Mouse (Mus musculus): ENCODE results near the gene Gimap7. TPM values are rescaled to one million over a fixed set of nuclear protein-coding genes. Genes with fewer than 3 reads are reported as not detected.

The Gimap7 gene
- polyA plus RNA-seq (2021; fragmentation: Nextera tagmentation), result 0.11 TPM in 1 of 2 replicates, not detected in the other
- long read RNA-seq, experiment 1, result 0 reads
- long read RNA-seq, experiment 2, partial matches to known transcripts, result 0 of 1 reads
- long read RNA-seq, experiment 2, other reads (novel, unspliced or antisense), result 0 of 1 reads

DNA sequence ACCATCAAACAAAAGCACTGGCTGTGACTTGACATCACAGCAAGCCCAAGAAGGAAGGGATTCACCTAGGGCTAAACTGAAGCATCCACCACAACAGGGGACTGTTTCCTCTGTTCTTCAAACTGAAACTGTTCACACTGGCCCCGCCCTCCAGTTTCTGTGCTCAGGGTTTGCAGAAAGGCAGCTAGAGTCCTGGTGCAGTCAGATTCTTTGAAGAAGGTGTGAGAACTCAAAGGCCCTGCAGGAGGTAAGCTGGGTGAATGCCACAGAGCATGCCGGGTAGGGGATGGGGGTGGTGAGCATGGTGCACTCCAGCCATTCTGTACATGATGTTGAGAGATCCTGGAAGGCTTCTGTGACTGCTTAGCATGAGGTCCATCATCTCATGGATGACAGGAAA, at the start of gene Gimap7, which contains the start of gene Gm28053:
Gene Gimap7 (plus strand): TSS at position 167 of the 400 bp plus-strand sequence.
Gene Gm28053 (plus strand): TSS at position 153 of the 400 bp plus-strand sequence.

DNA sequence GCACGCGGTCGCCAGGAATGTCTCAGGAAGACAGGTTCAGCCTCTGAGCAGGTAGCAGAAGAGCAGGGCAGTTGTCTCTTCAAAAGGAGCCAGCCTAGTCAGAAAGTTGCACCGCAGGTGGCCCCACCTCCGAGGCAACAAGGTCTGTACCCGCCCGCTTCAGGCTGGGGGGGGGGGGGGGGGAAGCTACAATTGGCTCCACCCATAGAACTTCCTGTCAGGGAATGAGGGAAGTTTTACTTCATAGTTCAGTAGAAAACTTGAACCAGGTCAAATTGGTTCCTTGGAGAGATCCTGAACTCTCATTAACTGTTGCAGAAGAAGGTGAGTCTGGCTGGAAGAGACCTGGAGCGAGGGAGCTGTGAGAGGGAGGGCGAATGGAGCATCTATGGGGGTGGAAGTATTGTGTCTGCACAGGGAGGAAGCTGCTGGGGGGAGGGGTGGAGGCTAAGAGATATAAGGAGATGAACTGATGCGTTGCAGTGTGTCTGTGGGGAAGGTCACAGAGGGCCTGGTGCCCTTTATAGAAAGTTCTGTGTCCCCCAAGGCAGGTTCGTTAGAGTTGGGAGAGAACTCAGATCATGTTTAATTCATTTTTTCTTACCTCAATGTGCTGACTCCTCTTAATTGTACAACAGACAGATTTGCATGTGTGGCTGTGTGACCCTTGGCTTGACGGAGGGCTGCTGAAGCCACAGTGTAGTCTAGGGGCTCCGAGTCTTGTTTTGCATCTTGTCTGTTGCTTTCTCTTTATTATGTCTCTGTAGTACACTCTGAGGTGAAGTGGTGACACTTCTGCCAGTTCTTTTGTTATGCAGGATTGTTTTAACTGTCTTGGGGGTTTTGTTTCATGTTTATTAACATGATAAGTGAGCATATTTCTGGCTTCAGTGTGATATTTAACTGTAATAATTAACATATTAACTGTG, 42.2 kb upstream of the Gimap7 start, which contains the start of gene Gimap9:
Gene Gimap9 (plus strand): TSS at position 199 of the 929 bp plus-strand sequence.

DNA sequence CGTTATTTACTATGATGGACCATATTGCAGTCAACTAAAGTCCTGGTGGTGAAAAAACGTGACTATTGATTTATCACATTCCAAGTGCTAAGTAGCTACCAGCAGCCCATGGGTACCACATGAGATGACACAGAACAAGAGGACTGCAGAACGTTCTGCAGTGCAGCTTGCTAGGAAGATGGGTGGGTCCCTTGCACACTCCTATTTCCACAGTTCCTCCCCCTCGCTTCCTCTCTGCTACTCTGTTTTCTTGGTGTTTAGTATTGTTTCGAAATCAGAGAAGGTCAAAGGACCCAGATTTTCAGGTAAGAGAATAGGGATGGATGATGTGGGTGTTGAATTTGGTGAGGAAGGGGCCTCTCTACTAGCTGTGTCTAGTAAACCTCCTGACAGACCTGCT, 34.1 kb upstream of the Gimap7 start, which contains the start of gene Gimap4:
Gene Gimap4 (plus strand): TSS at position 231 of the 400 bp plus-strand sequence.

DNA sequence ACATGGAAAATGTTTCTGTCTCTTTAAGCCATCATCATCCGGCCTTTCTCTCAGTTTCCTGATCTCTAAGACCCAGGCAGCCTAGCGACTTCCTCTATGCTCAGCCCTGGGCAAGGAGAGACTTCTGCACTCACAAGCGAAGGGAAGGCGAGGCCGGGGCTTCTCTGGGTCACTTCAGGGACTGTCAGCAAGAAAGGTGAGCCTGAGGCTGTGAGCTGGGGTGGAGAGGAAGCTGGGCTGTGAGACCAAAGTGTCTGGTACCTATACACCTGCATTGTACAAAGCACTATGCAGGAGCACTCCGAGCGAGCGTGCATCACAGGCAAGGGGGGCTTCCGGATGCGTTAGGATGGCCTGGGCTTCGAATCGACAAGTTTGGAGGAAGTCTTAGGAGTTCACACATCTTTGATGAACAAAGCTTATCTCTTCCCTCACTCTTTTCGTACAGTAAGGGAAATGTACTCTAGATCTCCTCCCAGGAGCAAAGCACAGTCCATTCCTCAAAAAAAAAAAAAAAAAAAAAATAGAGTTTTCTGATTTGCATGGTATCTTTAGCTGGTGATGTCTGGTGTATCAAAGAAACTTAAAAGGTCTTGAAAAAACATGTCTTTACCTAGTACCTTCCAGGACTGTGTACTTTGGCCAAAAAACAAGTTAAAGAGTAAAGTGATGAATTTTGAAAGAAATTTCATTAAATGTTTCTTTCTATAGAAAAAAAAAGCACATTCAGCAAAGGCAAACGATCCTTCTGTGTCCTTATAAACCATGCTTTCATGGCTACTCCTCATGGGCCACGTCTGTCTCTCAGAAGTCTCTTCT, 20.7 kb downstream of the Gimap7 start, which contains the start of gene Gimap1:
Gene Gimap1 (plus strand): TSS at position 94 of the 819 bp plus-strand sequence.

DNA sequence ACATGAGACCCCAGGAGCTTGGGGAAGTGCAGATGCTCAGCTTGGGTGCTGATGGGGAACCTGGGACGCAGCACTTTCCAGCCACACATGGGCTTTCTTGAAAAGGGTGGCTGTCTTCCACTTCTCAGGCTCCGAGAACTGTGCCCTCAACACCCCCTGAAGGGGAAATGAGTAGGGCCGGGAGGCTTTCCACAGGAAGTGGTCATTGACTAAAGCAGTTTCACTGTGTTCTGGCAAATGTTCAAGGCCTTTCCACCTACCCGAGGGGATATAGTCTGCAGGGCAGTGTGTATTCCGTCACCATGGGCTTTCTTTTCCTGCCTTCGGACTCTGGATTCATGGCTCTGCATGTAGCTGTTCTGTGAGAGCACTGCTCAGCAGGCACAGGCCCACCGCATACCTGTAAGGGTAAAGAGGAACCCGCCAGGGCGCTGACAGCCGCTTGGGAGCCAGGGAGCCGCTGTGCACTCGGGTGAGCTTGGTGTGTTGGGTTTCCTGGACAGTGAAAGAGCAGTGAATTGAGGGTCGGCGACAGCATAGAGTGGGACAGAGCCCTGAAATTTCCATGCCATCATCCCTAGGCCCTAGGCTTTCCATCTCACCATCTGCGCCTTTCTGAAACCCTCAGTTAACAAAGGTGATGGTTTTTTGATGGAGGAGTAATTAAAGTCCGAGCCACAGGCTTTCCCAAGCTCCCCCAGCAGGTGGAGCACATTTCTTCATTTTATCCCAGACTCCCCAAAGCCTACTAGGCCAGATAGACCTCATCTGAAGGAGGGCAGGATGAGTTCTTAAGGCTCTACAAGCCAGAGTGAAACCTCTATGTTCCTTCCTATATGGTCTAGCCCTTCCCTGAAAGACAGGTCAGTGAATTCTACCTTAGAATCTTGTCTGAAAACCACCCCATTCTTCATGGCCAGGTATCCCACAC, 27.8 kb downstream of the Gimap7 start, which contains the start of gene Gimap5:
Gene Gimap5 (plus strand): TSS at position 239 of the 931 bp plus-strand sequence.

DNA sequence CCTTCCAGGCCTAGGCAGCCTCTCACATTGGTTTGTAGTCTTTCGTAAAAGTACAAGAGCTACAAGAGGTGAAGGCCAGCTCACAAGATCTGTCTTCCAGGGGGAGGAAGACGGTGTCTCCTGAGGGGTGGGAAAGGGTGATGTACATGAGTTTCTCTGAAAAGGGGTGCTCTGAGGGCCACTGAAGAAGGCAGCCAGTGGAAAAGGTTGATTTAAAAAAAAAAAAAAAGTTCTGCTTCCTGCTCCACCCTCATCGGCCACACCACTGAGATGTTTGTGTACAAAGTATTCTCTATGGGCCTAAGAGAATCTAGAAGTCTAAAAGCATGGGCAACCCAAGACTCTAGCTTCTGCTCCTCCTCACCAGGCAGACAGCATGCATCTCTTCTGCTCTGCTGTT, 52.3 kb downstream of the Gimap7 start, which contains the start of gene Gimap3:
Gene Gimap3 (minus strand): TSS at position 156 of the 400 bp plus-strand sequence.

Other genes starting within 250 kb of the Gimap7 start
- 721 and 840 TPM in 2 replicates for gene Atp6v0e2, start 181.0 kb upstream of the Gimap7 start, polyA plus RNA-seq (2021; fragmentation: Nextera tagmentation)
- 30.6 and 38.0 TPM in 2 replicates for gene Lrrc61, start 163.8 kb upstream of the Gimap7 start, polyA plus RNA-seq (2021; fragmentation: Nextera tagmentation)
- gene Rarres2, start 145.8 kb upstream of the Gimap7 start, polyA plus RNA-seq (2021; fragmentation: Nextera tagmentation), result 55.9 and 70.3 TPM in 2 replicates
- gene Gm45021, start 129.0 kb upstream of the Gimap7 start, polyA plus RNA-seq (2021; fragmentation: Nextera tagmentation), result not detected in 2 replicates
- 18.9 and 20.9 TPM in 2 replicates for gene Repin1, start 124.7 kb upstream of the Gimap7 start, polyA plus RNA-seq (2021; fragmentation: Nextera tagmentation)
- gene Gm44965, start 124.7 kb upstream of the Gimap7 start, polyA plus RNA-seq (2021; fragmentation: Nextera tagmentation), result not detected in 2 replicates
- gene Zfp775, start 116.6 kb upstream of the Gimap7 start, polyA plus RNA-seq (2021; fragmentation: Nextera tagmentation), result 5.7 and 6.3 TPM in 2 replicates
- gene AI854703, start 91.9 kb upstream of the Gimap7 start, polyA plus RNA-seq (2021; fragmentation: Nextera tagmentation), result 9.4 and 11.7 TPM in 2 replicates
- 0.09 TPM in 1 of 2 replicates, not detected in the other for gene Gimap8, start 71.4 kb upstream of the Gimap7 start, polyA plus RNA-seq (2021; fragmentation: Nextera tagmentation)
- gene Gimap9, start 42.5 kb upstream of the Gimap7 start, polyA plus RNA-seq (2021; fragmentation: Nextera tagmentation), result 0.26 and 0.59 TPM in 2 replicates
- 0.21 TPM in 1 of 2 replicates, not detected in the other for gene Gimap4, start 34.1 kb upstream of the Gimap7 start, polyA plus RNA-seq (2021; fragmentation: Nextera tagmentation)
- gene Gimap6, start 10.4 kb upstream of the Gimap7 start, polyA plus RNA-seq (2021; fragmentation: Nextera tagmentation), result 2.7 and 3.0 TPM in 2 replicates
- gene Gm28053, start within 50 bp of the Gimap7 start, polyA plus RNA-seq (2021; fragmentation: Nextera tagmentation), result 0.83 TPM in 1 of 2 replicates, not detected in the other
- gene Gimap1, start 20.4 kb downstream of the Gimap7 start, polyA plus RNA-seq (2021; fragmentation: Nextera tagmentation), result 2.5 and 3.3 TPM in 2 replicates
- gene Gimap5, start 27.6 kb downstream of the Gimap7 start, polyA plus RNA-seq (2021; fragmentation: Nextera tagmentation), result 0.60 and 0.82 TPM in 2 replicates
- gene Gimap3, start 52.2 kb downstream of the Gimap7 start, polyA plus RNA-seq (2021; fragmentation: Nextera tagmentation), result 0.06 TPM in 1 of 2 replicates, not detected in the other
- gene Tmem176a, start 122.3 kb downstream of the Gimap7 start, polyA plus RNA-seq (2021; fragmentation: Nextera tagmentation), result 59.6 and 66.9 TPM in 2 replicates
- gene Tmem176b, start 122.9 kb downstream of the Gimap7 start, polyA plus RNA-seq (2021; fragmentation: Nextera tagmentation), result 94.2 and 95.1 TPM in 2 replicates
- gene Aoc1, start 154.3 kb downstream of the Gimap7 start, polyA plus RNA-seq (2021; fragmentation: Nextera tagmentation), result 0.20 and 0.40 TPM in 2 replicates
- gene 1600015I10Rik, start 211.3 kb downstream of the Gimap7 start, polyA plus RNA-seq (2021; fragmentation: Nextera tagmentation), result not detected in 2 replicates

Measured in layer of hippocampus, adult 6 months (tissue).